24 mouse cellular contexts compared by ENCODE assay signal in the genomic region with DNA sequence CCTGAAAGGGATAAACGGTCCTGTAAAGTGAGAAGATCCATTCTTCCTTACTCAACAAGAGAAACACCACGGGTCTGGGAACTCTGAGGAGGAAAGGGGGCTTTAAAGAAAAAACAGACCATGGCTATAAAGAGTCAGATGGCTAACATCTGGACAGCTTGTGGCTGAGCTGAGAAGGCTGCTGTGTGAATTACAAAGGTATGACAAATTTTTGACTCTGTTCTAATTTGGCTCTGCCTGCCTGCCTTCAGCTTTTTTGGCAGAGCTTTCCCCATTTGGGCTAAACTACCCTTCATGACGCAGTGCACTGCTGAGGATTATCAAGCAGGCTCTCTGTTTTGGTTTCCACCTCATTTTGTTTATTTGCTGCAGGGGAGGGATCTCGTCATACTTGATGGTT.
A peak's percentile ranks its signal among the peaks of the same experiment; 100 is the strongest.
DNase-seq lines count a peak whose midpoint lies in the region.
"Had no signal": no experiment of that assay in that cellular context is flagged by ENCODE, and none has a peak within 500 bp of the region (broad histone marks: within the 10 kb centered on the region; RNA-seq: fewer than 3 reads in every experiment).

No protein-coding gene starts in this region.

- H3K4me1 ChIP-seq in limb, embryonic 10.5 days, result peaks cover 31% of the 10 kb centered on the region
- H3K4me1 ChIP-seq: forebrain, embryonic 10.5 days; hindbrain, embryonic 13.5 days; neural tube, embryonic 13.5 days had no signal

- peak overlapping the region; percentile 50 for H3K27ac ChIP-seq in limb, embryonic 10.5 days
- H3K27ac ChIP-seq: forebrain, embryonic 10.5 days; hindbrain, embryonic 13.5 days; kidney, postnatal 0 days; liver, embryonic 14.5 days; lung, embryonic 15.5 days; midbrain, embryonic 10.5 days; neural tube, embryonic 13.5 days had no signal

- intact Hi-C loops in left cerebral cortex, postnatal 4 days (cut with DNase I), result no loop called here

- H3K9me3 ChIP-seq in limb, embryonic 10.5 days (replicated peaks), result no peaks in the 10 kb centered on the region
- H3K9me3 ChIP-seq: forebrain, embryonic 10.5 days; hindbrain, embryonic 13.5 days; lung, embryonic 15.5 days; midbrain, embryonic 10.5 days; neural tube, embryonic 13.5 days had no signal

- WGBS in limb, embryonic 10.5 days, result 30% methylated on average over 4 of the region's 4 CpGs

- peaks cover 20% of the 10 kb centered on the region; the same call in 1 of the 2 replicates for H3K27me3 ChIP-seq in limb, embryonic 10.5 days (ENCODE audit: low read depth, poor library complexity, severe bottlenecking)
- H3K27me3 ChIP-seq: hindbrain, embryonic 13.5 days; lung, embryonic 15.5 days; neural tube, embryonic 13.5 days had no signal

- DNase-seq in embryo, embryonic 10 days (ENCODE audit: low spot score), result peak; percentile 18
- no peak for DNase-seq in embryo, embryonic 9.5 days (ENCODE audit: extremely low spot score)
- peak; percentile 7 for DNase-seq in lung, postnatal 10 days
- no peak for DNase-seq in lung, postnatal 14 days
- DNase-seq in limb, embryonic 10.5 days (ENCODE audit: low spot score), result peak; percentile 39
- DNase-seq in left cerebral cortex, postnatal 4 days, result no peak
- DNase-seq in ovary, adult 18-20 months (ENCODE audit: low spot score), result no peak
- no peak for DNase-seq in spleen, adult 18-20 months
- DNase-seq: adrenal gland, postnatal 25 days; cerebellum, adult 9-11 months; forebrain, postnatal 0 days; kidney, adult 2 months; layer of hippocampus, adult 9-11 months; right cerebral cortex, postnatal 4 days; thymus, adult 2 months; thymus, postnatal 4 days had no signal

- no peaks in the 10 kb centered on the region for H3K36me3 ChIP-seq in limb, embryonic 10.5 days
- H3K36me3 ChIP-seq: forebrain, embryonic 10.5 days; hindbrain, embryonic 13.5 days; lung, embryonic 15.5 days; midbrain, embryonic 10.5 days; neural tube, embryonic 13.5 days had no signal

- H3K4me3 ChIP-seq in limb, embryonic 10.5 days, result no peak overlapping the region
- H3K4me3 ChIP-seq: forebrain, embryonic 10.5 days; hindbrain, embryonic 13.5 days; lung, embryonic 15.5 days; midbrain, embryonic 10.5 days; myocyte; neural tube, embryonic 13.5 days had no signal

Comparison
In these comparisons a context has a peak if more than half of its experiments do, and no peak if none do; other contexts are left out.
1. DNase-seq: peak in embryo, embryonic 10 days (single experiment), lung, postnatal 10 days (single experiment) and limb, embryonic 10.5 days (single experiment); none in embryo, embryonic 9.5 days (single experiment), lung, postnatal 14 days (single experiment), left cerebral cortex, postnatal 4 days (single experiment), ovary, adult 18-20 months (single experiment) and spleen, adult 18-20 months (0 of 2).